Mouse (Mus musculus): Measurements from ENCODE around the gene Mycbp2. TPM values are rescaled to one million over a fixed set of nuclear protein-coding genes. Genes with fewer than 3 reads are reported as not detected.

The Mycbp2 gene
- polyA plus RNA-seq (2015; fragmentation: Nextera tagmentation; extraction: Ambion mirVana), result 18.3 and 19.1 TPM in 2 replicates

GRCm38 (mm10) chr14:103346729-103347505, at the start of gene Mycbp2:
Gene Mycbp2 (minus strand): TSS chr14:103346814.
- no peaks in the 10 kb centered on the region for H3K27me3 ChIP-seq (replicated peaks; ENCODE audit: insufficient read depth, low read length)
- TF ChIP-seq CTCF (IDR thresholded peaks at IDR 0.05), result no peak; the same call in 1 of the 2 replicates
- no peak for TF ChIP-seq EP300 (IDR thresholded peaks at IDR 0.05)
- peak; percentile 99 for ATAC-seq
- H3K9ac ChIP-seq (replicated peaks; ENCODE audit: low read depth), result peak within 1 kb of the TSS; percentile 48
- no peaks in the 10 kb centered on the region for H3K36me3 ChIP-seq (ENCODE audit: insufficient read depth, low read length)
- WGBS, result 6% methylated on average over 28 of the region's 41 CpGs
- H3K4me3 ChIP-seq (ENCODE audit: low read depth, low read length), result peak within 1 kb of the TSS; percentile 84
- 0 out of 2 replicates have a peak, but pooled peaks cover 9% of the 10 kb centered on the region for H3K4me1 ChIP-seq (ENCODE audit: insufficient read depth, low read depth, low read length)
- peak within 1 kb of the TSS; percentile 86 for H3K4me2 ChIP-seq (replicated peaks; ENCODE audit: low read depth, low read length)
- H3K27ac ChIP-seq (ENCODE audit: low read length), result peak within 1 kb of the TSS; percentile 81
- no peaks in the 10 kb centered on the region for H3K9me3 ChIP-seq (ENCODE audit: low read length)
- peak; percentile 97 for DNase-seq (ENCODE audit: low spot score)

- no peak overlapping the region for H3K9ac ChIP-seq (replicated peaks; ENCODE audit: low read depth)
- no peak for ATAC-seq
- no peaks in the 10 kb centered on the region for H3K9me3 ChIP-seq (ENCODE audit: low read length)
- 62% methylated on average over 7 of the region's 7 CpGs for WGBS
- no peaks in the 10 kb centered on the region for H3K4me1 ChIP-seq (ENCODE audit: insufficient read depth, low read depth, low read length)
- H3K27me3 ChIP-seq (replicated peaks; ENCODE audit: insufficient read depth, low read length), result no peaks in the 10 kb centered on the region
- no peak overlapping the region for H3K4me2 ChIP-seq (replicated peaks; ENCODE audit: low read depth, low read length)
- TF ChIP-seq CTCF (IDR thresholded peaks at IDR 0.05) (no peak), EP300 (IDR thresholded peaks at IDR 0.05) (no peak)
- no peak overlapping the region for H3K4me3 ChIP-seq (ENCODE audit: low read depth, low read length)
- no peak for DNase-seq (ENCODE audit: low spot score)
- H3K36me3 ChIP-seq (ENCODE audit: insufficient read depth, low read length), result no peaks in the 10 kb centered on the region
- no peak overlapping the region for H3K27ac ChIP-seq (ENCODE audit: low read length)
These were observed 45.8 kb upstream of the Mycbp2 start for GRCm38 (mm10) chr14:103392391-103392790.

DNA sequence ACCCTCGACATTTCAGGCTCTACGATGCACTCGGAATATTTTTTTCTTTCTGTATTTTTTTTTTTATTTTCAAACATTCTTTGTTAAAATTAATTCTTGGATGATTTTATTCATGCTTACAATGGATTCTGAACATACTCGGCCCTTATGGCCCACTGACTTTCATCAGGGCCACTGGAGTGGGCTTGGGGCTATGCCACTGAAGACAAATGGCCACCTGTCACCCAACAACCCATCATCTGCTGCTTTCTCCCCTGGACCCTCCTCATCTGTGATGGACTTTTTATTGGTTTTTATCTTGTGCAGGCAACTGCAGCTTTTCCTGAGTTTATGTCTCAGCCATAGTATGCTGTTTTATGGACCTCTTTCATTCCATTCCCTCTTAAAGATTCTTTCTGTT, 40.8 kb upstream of the Mycbp2 start:
- ATAC-seq, result no peak
- H3K27ac ChIP-seq (ENCODE audit: low read length), result no peak overlapping the region
- WGBS, result 82% methylated on average over 4 of the region's 4 CpGs
- H3K9ac ChIP-seq (replicated peaks; ENCODE audit: low read depth), result no peak overlapping the region
- no peak for DNase-seq (ENCODE audit: low spot score)
- no peaks in the 10 kb centered on the region for H3K4me1 ChIP-seq (ENCODE audit: insufficient read depth, low read depth, low read length)
- H3K9me3 ChIP-seq (ENCODE audit: low read length), result no peaks in the 10 kb centered on the region
- no peaks in the 10 kb centered on the region for H3K27me3 ChIP-seq (replicated peaks; ENCODE audit: insufficient read depth, low read length)
- no peak overlapping the region for H3K4me3 ChIP-seq (ENCODE audit: low read depth, low read length)
- TF ChIP-seq EP300 (IDR thresholded peaks at IDR 0.05) (no peak), CTCF (IDR thresholded peaks at IDR 0.05) (no peak)
- no peak overlapping the region for H3K4me2 ChIP-seq (replicated peaks; ENCODE audit: low read depth, low read length)
- H3K36me3 ChIP-seq (ENCODE audit: insufficient read depth, low read length), result no peaks in the 10 kb centered on the region

DNA sequence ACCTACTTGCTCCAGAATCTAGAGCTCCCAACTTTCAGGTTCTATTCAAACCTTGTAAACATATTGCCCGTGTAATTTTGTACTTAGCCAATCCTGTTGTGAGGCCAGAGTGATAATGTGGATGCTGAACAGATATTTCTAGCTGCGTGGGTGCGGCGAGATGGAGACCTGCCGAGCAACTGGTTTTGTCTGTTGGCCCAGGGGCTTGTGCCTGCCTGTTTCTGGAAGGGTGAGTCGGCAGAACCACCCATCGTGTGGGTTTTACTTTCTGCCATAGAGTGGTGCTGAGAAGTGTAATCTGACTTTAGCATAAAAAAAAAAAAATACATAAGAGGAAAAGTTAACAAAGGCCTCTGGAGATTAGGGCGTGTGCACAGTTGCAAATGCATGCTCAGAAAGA, 40.3 kb upstream of the Mycbp2 start:
- no peak overlapping the region for H3K27ac ChIP-seq (ENCODE audit: low read length)
- DNase-seq (ENCODE audit: low spot score), result no peak
- H3K27me3 ChIP-seq (replicated peaks; ENCODE audit: insufficient read depth, low read length), result no peaks in the 10 kb centered on the region
- 60% methylated on average over 8 of the region's 8 CpGs for WGBS
- H3K9ac ChIP-seq (replicated peaks; ENCODE audit: low read depth), result no peak overlapping the region
- H3K4me1 ChIP-seq (ENCODE audit: insufficient read depth, low read depth, low read length), result no peaks in the 10 kb centered on the region
- no peak overlapping the region for H3K4me3 ChIP-seq (ENCODE audit: low read depth, low read length)
- H3K4me2 ChIP-seq (replicated peaks; ENCODE audit: low read depth, low read length), result no peak overlapping the region
- TF ChIP-seq CTCF (IDR thresholded peaks at IDR 0.05) (no peak), EP300 (IDR thresholded peaks at IDR 0.05) (no peak)
- ATAC-seq, result no peak
- no peaks in the 10 kb centered on the region for H3K36me3 ChIP-seq (ENCODE audit: insufficient read depth, low read length)
- no peaks in the 10 kb centered on the region for H3K9me3 ChIP-seq (ENCODE audit: low read length)

GRCm38 (mm10) chr14:103385084-103385610, 38.5 kb upstream of the Mycbp2 start:
- Histone ChIP-seq H3K4me1 (ENCODE audit: insufficient read depth, low read depth, low read length) (no peaks in the 10 kb centered on the region), H3K4me2 (replicated peaks; ENCODE audit: low read depth, low read length) (no peak overlapping the region), H3K9ac (replicated peaks; ENCODE audit: low read depth) (no peak overlapping the region), H3K4me3 (ENCODE audit: low read depth, low read length) (no peak overlapping the region), H3K36me3 (ENCODE audit: insufficient read depth, low read length) (no peaks in the 10 kb centered on the region), H3K9me3 (ENCODE audit: low read length) (no peaks in the 10 kb centered on the region), H3K27ac (ENCODE audit: low read length) (no peak overlapping the region), H3K27me3 (replicated peaks; ENCODE audit: insufficient read depth, low read length) (no peaks in the 10 kb centered on the region)
- ATAC-seq, result no peak
- DNase-seq (ENCODE audit: low spot score), result no peak
- WGBS, result 65% methylated on average over 13 of the region's 13 CpGs
- TF ChIP-seq CTCF (IDR thresholded peaks at IDR 0.05), result no peak

DNA sequence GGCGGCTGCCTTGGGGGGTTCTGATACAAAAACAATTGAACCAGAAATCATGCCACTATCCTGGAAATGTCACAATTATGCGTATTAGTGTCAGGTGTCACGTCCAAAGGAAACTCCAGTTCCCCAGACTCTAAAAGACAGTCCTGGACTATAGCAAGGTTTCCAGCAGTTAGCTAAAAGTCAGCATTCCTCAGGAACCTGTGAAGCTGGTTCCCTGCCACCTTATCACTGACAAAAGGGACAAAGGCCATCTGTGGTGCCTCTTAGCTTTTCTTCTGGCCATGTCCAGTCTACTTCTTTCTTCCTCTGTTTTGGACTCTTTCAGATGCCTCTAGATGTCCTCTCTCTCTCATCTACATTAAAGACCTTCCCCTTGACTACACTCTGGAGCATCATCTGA, 32.1 kb upstream of the Mycbp2 start:
- H3K4me3 ChIP-seq (ENCODE audit: low read depth, low read length), result no peak overlapping the region
- H3K4me1 ChIP-seq (ENCODE audit: insufficient read depth, low read depth, low read length), result no peaks in the 10 kb centered on the region
- H3K27ac ChIP-seq (ENCODE audit: low read length), result no peak overlapping the region
- TF ChIP-seq CTCF (IDR thresholded peaks at IDR 0.05) (no peak), EP300 (IDR thresholded peaks at IDR 0.05) (no peak)
- no peaks in the 10 kb centered on the region for H3K27me3 ChIP-seq (replicated peaks; ENCODE audit: insufficient read depth, low read length)
- ATAC-seq, result no peak
- no peaks in the 10 kb centered on the region for H3K36me3 ChIP-seq (ENCODE audit: insufficient read depth, low read length)
- H3K4me2 ChIP-seq (replicated peaks; ENCODE audit: low read depth, low read length), result no peak overlapping the region
- H3K9me3 ChIP-seq (ENCODE audit: low read length), result no peaks in the 10 kb centered on the region
- H3K9ac ChIP-seq (replicated peaks; ENCODE audit: low read depth), result no peak overlapping the region
- 68% methylated on average over 3 of the region's 3 CpGs for WGBS
- DNase-seq (ENCODE audit: low spot score), result no peak

All from lung, postnatal 0 days (tissue).